Mouse (Mus musculus) thymus, postnatal 0 days (tissue): Measurements from ENCODE around the gene Tmco1. TPM values are rescaled to one million over a fixed set of nuclear protein-coding genes. Genes with fewer than 3 reads are reported as not detected.

Source experiments
- DNase-seq: peaks from one replicate; pipeline ENCODE4 v3.0.0-alpha.2; 2015; ENCODE audit warnings: low spot score
- polyA plus RNA-seq: library from polyadenylated mRNA; unstranded; fragments of >200 nt; fragmentation: Nextera tagmentation; extraction: Ambion mirVana; gene quantifications from 2 replicates; pipeline ENCODE4 v1.2.1, GENCODE M21; 2015

The Tmco1 gene
- polyA plus RNA-seq, 1 experiment from 2014 or later: 91.4 TPM

DNA sequence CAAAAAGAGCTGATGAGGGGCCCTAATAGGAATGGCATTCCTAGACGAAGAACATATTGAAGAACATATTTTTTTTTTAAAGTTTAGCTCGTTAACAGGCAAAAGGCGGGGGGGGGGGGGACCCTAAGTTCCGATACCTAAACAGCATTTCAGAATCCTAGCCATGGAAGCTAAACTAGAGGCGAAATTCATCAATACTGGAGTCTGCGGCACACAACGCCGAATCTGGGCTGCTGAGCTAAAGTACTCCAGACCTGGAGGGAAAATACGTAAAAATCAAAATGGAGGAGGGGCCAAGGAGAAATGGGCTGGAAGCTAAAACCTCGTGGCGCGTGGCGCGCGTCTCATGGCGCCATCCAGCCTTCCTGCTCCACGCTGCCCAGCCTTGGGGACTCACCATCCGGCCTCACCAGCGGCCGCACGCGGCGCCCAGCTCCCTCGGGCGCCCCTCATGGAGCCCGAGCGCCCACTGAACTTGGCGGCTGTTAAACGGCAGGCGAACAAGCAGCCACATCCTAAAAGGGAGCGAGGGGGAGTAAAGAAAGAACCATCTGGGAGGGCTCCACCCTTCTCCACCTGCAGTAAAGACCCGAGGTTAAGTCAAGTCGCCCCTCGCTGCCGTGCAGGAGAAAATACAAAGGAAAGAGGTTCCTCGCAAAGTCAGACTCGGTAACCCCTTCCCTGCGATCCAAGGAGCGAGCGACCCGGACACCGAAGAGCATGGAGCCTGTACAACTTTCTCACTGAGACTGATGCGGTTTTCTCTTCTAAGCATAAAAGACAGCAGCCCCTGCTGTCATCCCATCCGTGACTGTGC lies 24.5 kb upstream of the Tmco1 start:
- peak; percentile 75 for DNase-seq

DNA sequence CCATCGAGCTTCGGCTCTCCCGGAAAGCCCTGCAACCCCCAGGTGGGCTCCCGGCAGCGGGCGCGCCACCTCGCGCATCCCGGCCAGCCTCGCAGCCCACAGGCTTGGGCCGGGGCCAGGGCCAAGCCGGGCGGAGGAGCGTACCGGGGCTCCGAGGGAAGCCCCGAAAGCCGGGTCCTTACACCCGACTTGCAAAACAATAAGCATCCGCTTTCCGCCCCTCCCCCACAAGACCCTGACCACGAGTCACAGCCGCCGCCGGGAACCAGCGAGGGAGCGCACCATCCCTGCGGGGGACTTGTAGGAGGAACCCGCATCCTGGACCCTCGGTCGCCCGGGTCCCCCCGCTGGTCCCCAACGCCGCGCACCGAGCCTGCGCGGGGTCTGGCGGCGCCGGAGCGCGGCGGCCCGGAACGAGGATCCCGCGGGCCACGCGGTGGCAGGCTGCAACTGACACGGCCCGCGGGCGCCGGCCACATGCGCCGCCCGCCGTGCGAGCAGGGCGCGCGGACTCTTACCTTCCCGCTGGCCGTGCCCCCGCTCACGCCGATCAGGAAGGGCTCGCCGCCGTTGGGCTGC lies 23.8 kb upstream of the Tmco1 start:
- DNase-seq: peak; percentile 85

GRCm38 (mm10) chr1:167284837-167285319 lies 23.3 kb upstream of the Tmco1 start:
- peak; percentile 70 for DNase-seq

- no peak for DNase-seq
Observed at GRCm38 (mm10) chr1:167285320-167285355, 23.0 kb upstream of the Tmco1 start, which contains the start of gene Uck2. Gene Uck2, minus strand, starts transcription at chr1:167285320.

DNA sequence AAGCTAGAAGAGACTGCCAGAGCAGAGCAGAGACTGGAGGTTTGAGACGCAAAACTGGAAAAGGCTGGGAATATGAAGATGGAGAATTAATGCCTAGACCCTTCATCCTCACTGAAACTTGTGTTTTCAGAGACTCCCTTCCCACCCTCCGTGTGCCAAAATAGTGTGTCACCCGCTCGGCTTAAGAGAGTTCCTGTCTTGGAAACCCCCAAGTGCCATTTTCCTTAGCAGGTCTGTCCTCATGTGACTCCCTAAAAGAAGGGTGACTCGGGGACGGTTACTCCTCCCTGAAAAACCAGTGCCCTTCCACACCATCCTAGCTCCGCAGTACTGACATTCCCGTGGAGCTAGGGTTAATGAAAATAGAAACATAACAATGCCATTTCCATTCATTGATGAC lies 22.8 kb upstream of the Tmco1 start:
- DNase-seq: no peak

DNA sequence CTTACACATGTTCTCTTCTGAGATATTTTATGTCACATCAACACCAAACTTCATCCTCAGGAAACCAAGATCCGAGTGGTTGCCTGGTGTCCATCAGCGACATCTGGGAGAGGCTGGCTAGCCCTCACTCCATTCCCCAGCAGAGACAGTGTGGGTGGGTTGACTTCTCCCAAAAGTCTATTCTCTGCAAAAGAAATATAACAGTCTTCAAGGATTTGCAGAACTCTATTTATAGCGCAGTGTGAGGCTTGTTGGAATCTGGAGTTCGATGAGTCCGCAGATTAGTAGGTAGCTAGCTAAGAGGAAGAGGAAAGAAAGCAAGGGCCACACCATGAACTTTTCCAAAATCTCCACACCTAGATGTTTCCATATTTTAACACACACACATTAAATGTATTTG lies 21.0 kb upstream of the Tmco1 start:
- DNase-seq: no peak

DNA sequence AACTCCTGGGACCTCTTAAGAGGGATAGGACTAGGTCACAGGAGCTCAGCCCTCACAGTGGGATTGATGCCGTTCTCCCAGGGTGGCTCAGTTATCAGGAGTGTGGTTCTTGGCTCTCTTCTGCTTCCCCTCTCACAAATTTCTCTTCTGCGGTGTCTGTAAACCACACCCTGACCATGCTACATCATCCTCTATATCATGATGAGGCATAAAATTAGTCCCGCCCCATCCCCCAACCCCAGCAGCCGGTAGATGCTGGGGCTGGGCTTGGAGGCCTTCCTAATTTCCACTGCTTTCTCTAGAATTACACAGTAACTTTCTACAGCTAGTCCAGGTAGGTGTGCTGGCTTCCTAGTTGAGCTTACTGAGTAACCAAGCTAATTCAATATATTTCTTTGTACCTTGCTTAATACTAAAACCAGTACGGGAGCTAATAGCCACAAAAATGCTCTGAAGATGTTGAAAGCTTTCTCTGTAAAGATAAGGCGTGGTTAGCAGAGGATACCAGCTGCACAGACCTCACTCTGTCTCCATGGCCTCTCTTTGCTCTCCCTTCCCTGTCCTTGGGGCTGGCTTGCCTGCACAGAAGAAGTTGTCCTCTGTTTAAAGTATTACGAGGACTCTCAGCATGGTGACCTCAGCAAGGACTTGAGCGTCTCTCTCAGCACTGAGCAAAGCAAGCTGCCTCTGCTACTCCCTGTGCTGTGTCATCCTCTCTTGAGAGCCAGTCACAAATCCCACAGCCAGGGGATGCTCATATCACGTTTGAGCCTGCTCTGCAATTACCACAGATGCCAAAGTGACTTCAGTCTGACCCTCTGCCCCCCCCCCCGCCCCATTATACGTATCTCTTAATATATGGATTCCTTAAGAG lies 19.3 kb upstream of the Tmco1 start:
- no peak for DNase-seq

- no peak for DNase-seq
Observed at GRCm38 (mm10) chr1:167289567-167290262, 18.5 kb upstream of the Tmco1 start.

GRCm38 (mm10) chr1:167290263-167290592 lies 17.9 kb upstream of the Tmco1 start:
- no peak for DNase-seq

DNA sequence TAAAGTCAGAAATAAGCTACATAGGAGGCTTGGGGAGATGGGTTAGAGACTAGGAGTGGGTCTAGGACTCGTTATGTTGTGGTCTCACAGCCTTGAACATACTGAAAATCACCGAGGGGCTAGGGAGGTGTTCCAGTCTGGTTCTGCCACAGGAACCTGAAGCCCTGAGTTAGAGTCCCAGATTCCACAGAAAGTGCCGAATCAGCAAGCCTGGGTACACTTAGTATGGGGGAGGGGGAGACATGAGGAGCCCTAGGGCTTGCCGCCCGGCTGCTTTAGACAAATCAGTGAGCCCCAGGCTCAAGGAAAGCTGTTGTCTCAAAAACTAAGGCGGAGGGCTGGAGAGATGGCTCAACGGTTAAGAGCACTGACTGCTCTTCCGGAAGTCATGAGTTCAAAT lies 16.6 kb upstream of the Tmco1 start:
- no peak for DNase-seq

- no peak for DNase-seq
Observed at GRCm38 (mm10) chr1:167292447-167292846, 15.7 kb upstream of the Tmco1 start.

DNA sequence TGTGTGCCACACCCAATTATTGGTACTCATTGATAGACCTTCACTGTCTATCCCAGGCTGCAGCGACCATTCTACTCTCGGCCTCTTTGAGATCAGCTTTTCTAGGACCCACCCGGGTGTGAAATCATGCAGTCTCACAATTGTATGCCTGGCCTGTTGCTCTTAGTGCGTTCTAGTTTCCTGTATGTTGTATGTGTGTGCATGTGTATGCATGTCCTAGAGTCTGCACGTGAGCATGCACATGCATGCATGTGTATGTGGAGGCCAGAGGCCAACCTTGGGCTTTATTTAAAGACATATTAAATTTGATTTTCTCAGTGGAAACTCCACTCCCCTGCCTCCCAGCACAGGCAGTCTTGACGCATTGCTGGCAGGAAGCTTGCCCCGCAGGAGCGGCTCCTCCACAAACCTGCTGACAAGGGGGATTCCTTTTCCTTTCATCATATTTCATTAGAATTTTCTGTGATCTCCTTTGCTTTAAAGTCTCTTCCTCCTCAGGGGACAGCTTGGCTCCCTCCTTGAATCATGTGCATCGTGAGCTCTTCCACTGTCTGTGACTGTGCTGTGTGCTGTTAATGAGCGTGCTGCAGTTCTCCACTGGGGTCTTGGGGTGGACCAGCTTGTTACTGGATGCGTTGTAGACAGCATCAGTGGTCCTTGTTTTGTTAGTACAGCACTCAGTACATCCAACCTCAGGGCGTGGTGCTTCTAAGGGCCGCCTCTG lies 12.3 kb upstream of the Tmco1 start:
- no peak for DNase-seq

DNA sequence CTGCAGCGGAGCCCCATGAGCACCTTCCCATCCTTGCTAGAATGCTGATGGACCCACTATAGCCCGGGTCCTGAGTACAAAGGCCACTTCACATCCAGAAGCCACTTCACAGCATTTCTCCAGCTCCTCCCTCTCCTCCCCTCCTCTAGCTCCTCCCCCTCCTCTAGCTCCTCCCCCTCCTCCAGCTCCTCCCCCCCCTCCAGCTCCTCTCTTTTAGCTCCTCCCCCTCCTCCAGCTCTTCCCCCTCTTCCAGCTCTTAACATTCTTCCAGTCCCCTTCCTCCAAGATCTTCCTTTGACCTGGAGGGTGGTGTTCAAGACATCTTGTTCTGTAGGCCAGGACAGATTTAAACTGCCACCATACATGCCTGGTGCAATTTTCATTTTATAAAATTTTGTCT lies 8.1 kb upstream of the Tmco1 start:
- DNase-seq: no peak

GRCm38 (mm10) chr1:167305501-167306137 lies 2.6 kb upstream of the Tmco1 start:
- no peak for DNase-seq

DNA sequence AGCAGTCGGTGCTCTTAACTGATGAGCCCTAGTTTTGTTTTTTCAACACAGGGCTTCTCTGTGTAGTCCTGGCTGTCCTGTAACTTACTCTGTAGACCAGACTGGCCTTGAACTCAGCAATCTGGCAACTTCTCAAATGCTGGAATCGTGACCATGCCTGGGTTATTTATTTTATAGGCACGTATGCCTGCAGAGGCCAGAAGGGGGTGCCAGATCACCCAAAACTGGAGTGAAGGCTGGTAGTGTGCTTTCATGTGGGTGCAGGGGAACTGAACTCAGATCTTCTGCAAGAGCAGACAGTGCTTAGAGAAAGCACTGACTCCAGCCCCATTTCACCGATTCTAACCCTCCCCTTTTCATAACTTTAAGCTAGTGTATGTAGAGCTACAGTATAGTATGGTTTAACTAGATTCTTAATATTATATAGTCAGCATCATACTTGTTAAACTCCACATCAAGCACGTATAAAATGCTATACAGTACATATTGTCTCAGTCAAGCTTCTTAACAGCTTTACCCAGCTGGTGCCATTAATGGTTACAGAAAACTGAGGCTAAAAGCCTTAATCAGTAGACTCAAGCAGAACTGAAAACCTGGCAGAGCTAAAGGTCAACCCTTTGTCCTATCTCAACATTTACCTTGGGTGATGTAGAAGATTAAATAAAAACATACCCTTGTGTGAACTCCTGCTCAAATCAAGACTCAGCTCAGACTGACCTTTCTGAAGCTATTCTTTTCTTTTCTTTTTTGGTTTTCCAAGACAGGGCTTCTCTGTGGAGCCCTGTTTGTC lies 1.5 kb upstream of the Tmco1 start:
- DNase-seq: peak; percentile 76

GRCm38 (mm10) chr1:167307674-167308073 lies 504 bp upstream of the Tmco1 start:
- DNase-seq: no peak

- no peak for DNase-seq
Observed at GRCm38 (mm10) chr1:167312367-167312766, 4.2 kb downstream of the Tmco1 start.

- no peak for DNase-seq
Observed at GRCm38 (mm10) chr1:167313220-167313619, 5.0 kb downstream of the Tmco1 start.

DNA sequence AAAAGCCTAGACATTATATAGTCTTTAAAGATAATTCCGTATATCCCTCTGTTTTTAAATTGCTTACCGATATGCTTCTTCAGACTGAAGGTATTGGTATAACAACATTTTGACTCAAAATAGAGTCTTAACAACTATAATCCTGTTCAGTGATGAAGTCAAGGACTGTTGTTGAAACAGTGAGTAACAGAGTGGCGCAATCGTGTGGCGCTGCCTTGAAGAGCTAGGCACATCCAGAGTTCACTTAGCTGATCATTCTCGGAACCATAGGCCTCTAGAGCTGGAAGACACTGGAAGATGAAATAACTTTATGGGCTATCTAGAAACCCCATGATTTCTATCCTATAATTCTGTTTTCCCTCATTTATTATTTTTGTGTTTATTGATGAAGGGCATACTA lies 13.5 kb downstream of the Tmco1 start:
- no peak for DNase-seq

- DNase-seq: no peak
Observed at GRCm38 (mm10) chr1:167328776-167329175, 20.6 kb downstream of the Tmco1 start.
